8 mouse cellular contexts compared by ENCODE assay signal in the genomic region with DNA sequence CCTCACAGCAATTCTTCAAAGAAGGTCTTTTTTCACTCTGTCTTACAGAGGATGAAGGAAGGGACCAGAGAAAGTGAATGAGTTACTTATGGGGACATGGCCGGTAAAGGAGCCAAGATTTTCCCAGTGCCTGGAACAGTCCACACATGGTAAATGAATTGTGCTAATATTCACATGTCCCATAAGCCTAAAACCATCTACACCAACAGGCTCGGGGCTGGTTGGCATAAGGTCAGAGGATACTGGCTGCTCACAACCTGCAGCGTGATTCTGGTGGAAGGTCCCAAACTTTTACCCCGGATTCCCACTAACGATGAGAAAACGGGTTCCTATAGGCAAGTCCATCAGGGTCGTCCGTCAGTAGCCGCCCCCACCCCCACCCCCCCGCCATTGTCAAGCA. TPM values are rescaled to one million over a fixed set of nuclear protein-coding genes. Genes with fewer than 3 reads are reported as not detected.
DNase-seq lines count a peak whose midpoint lies in the region; ATAC-seq and TF ChIP-seq lines count a peak whose summit lies in the region.

No protein-coding gene starts in this region.

- H3K27me3 ChIP-seq in kidney, postnatal 0 days (ENCODE audit: insufficient read depth, low read length) = no peaks in the 10 kb centered on the region
- H3K27me3 ChIP-seq in embryonic facial prominence, embryonic 15.5 days = no peaks in the 10 kb centered on the region
- no peaks in the 10 kb centered on the region for H3K27me3 ChIP-seq in hindbrain, postnatal 0 days (ENCODE audit: insufficient read depth, low read length)
- H3K27me3 ChIP-seq in midbrain, embryonic 16.5 days (ENCODE audit: control insufficient read depth, insufficient read depth, low read depth, low read length) = no peaks in the 10 kb centered on the region; the same call in 1 of the 2 replicates

- peak overlapping the region; percentile 73 for H3K4me3 ChIP-seq in kidney, postnatal 0 days (replicated peaks; ENCODE audit: low read depth, low read length)
- peak overlapping the region; percentile 76 for H3K4me3 ChIP-seq in embryonic facial prominence, embryonic 15.5 days (replicated peaks)
- peak overlapping the region; percentile 79 for H3K4me3 ChIP-seq in hindbrain, postnatal 0 days (ENCODE audit: low read length)
- peak overlapping the region; percentile 91 for H3K4me3 ChIP-seq in midbrain, embryonic 16.5 days (ENCODE audit: low read depth, low read length)

- no peaks in the 10 kb centered on the region for H3K4me1 ChIP-seq in kidney, postnatal 0 days (replicated peaks; ENCODE audit: insufficient read depth, low read length)
- H3K4me1 ChIP-seq in embryonic facial prominence, embryonic 15.5 days = peaks cover 21% of the 10 kb centered on the region
- peaks cover 13% of the 10 kb centered on the region; the same call in 1 of the 2 replicates for H3K4me1 ChIP-seq in hindbrain, postnatal 0 days (ENCODE audit: insufficient read depth, low read length)
- peaks cover 20% of the 10 kb centered on the region for H3K4me1 ChIP-seq in midbrain, embryonic 16.5 days (ENCODE audit: control insufficient read depth, insufficient read depth, low read length)

- no peaks in the 10 kb centered on the region for H3K36me3 ChIP-seq in kidney, postnatal 0 days (ENCODE audit: insufficient read depth, low read length)
- no peaks in the 10 kb centered on the region for H3K36me3 ChIP-seq in embryonic facial prominence, embryonic 15.5 days
- H3K36me3 ChIP-seq in hindbrain, postnatal 0 days (ENCODE audit: insufficient read depth, low read length) = 0 out of 2 replicates have a peak, but pooled peaks cover 3% of the 10 kb centered on the region
- H3K36me3 ChIP-seq in midbrain, embryonic 16.5 days (ENCODE audit: control insufficient read depth, insufficient read depth, low read length) = no peaks in the 10 kb centered on the region; the same call in 1 of the 2 replicates

- H3K9ac ChIP-seq in kidney, postnatal 0 days (ENCODE audit: low read depth, low read length) = peak overlapping the region; percentile 71
- H3K9ac ChIP-seq in embryonic facial prominence, embryonic 15.5 days = peak overlapping the region; percentile 68
- peak overlapping the region; percentile 81 for H3K9ac ChIP-seq in hindbrain, postnatal 0 days (replicated peaks; ENCODE audit: low read length)
- H3K9ac ChIP-seq in midbrain, embryonic 16.5 days (ENCODE audit: low read depth, low read length) = peak overlapping the region; percentile 95

- 12% methylated on average over 10 of the region's 10 CpGs for WGBS in kidney, postnatal 0 days
- 10% methylated on average over 10 of the region's 10 CpGs for WGBS in embryonic facial prominence, embryonic 15.5 days
- WGBS in hindbrain, postnatal 0 days = 7% methylated on average over 10 of the region's 10 CpGs
- WGBS in midbrain, embryonic 16.5 days = 7% methylated on average over 10 of the region's 10 CpGs

- no peak for DNase-seq in kidney, postnatal 0 days (ENCODE audit: low spot score)
- DNase-seq in kidney, adult 9 months = no peak
- DNase-seq in hindbrain, postnatal 0 days (ENCODE audit: low spot score) = no peak
- DNase-seq in right cerebral cortex, postnatal 14 days = no peak
- DNase-seq in gastrocnemius, adult 8-10 months (ENCODE audit: low spot score in 2 of 2) = no peak
- no peak for DNase-seq in frontal cortex, postnatal 36 days (ENCODE audit: low spot score in 2 of 2)

- H3K9me3 ChIP-seq in kidney, postnatal 0 days (replicated peaks; ENCODE audit: low read length) = no peaks in the 10 kb centered on the region
- no peaks in the 10 kb centered on the region for H3K9me3 ChIP-seq in embryonic facial prominence, embryonic 15.5 days (replicated peaks)
- no peaks in the 10 kb centered on the region for H3K9me3 ChIP-seq in hindbrain, postnatal 0 days (ENCODE audit: low read length)
- H3K9me3 ChIP-seq in midbrain, embryonic 16.5 days (replicated peaks; ENCODE audit: control insufficient read depth, low read length, poor library complexity, severe bottlenecking) = no peaks in the 10 kb centered on the region

- ATAC-seq in kidney, postnatal 0 days (replicated peaks; ENCODE audit: low FRiP score, low read depth) = no peak
- ATAC-seq in embryonic facial prominence, embryonic 15.5 days (ENCODE audit: insufficient number of reproducible peaks, low FRiP score, low TSS enrichment, low read depth) = no peak
- ATAC-seq in hindbrain, postnatal 0 days = 0 out of 2 replicates have a peak, but pooled peaks have one; percentile 1
- ATAC-seq in midbrain, embryonic 16.5 days = peak; percentile 27; the same call in 1 of the 2 replicates

- no peak overlapping the region for H3K27ac ChIP-seq in kidney, postnatal 0 days
- H3K27ac ChIP-seq in embryonic facial prominence, embryonic 15.5 days (replicated peaks) = no peak overlapping the region
- no peak overlapping the region for H3K27ac ChIP-seq in hindbrain, postnatal 0 days
- H3K27ac ChIP-seq in midbrain, embryonic 16.5 days (ENCODE audit: low read length) = no peak overlapping the region

- H3K4me2 ChIP-seq in kidney, postnatal 0 days (ENCODE audit: low read length) = peak overlapping the region; percentile 97
- H3K4me2 ChIP-seq in embryonic facial prominence, embryonic 15.5 days (replicated peaks) = peak overlapping the region; percentile 96
- peak overlapping the region; percentile 83 for H3K4me2 ChIP-seq in hindbrain, postnatal 0 days (ENCODE audit: low read depth, low read length)
- peak overlapping the region; percentile 84 for H3K4me2 ChIP-seq in midbrain, embryonic 16.5 days (ENCODE audit: low read length)

- TF ChIP-seq CTCF in kidney, postnatal 0 days (IDR thresholded peaks at IDR 0.05; ENCODE audit: low read depth) = no peak
- TF ChIP-seq CTCF in hindbrain, postnatal 0 days (IDR thresholded peaks at IDR 0.05; ENCODE audit: low read depth) = no peak

RNA-seq across cellular contexts. Expression of a gene that starts 1.8 kb away (rescaled TPM):
- 12.6 and 13.0 TPM in 2 replicates for polyA plus RNA-seq in kidney, postnatal 0 days (2015; fragmentation: Nextera tagmentation; extraction: Ambion mirVana)
- 18.4 and 21.2 TPM in 2 replicates for polyA plus RNA-seq in embryonic facial prominence, embryonic 15.5 days (2015; fragmentation: Nextera tagmentation; extraction: Ambion mirVana)
- 106 and 264 TPM in 2 replicates for total RNA-seq in hindbrain, postnatal 0 days (2014; rRNA removed)
- 33.0 and 33.2 TPM in 2 replicates for polyA plus RNA-seq in hindbrain, postnatal 0 days (2015; fragmentation: Nextera tagmentation; extraction: Ambion mirVana)
- polyA plus RNA-seq in midbrain, embryonic 16.5 days (2015; fragmentation: Nextera tagmentation; extraction: Ambion mirVana) = 40.2 and 42.0 TPM in 2 replicates
- total RNA-seq in gastrocnemius, adult 8-10 months (2022) = 10 to 100 TPM; 14.1 to 17.8 (median 16.4) TPM

RNA-seq across cellular contexts. Expression of a gene that starts 44.3 kb away (rescaled TPM):
- polyA plus RNA-seq in kidney, postnatal 0 days (2015; fragmentation: Nextera tagmentation; extraction: Ambion mirVana) = 0.37 and 0.50 TPM in 2 replicates
- polyA plus RNA-seq in embryonic facial prominence, embryonic 15.5 days (2015; fragmentation: Nextera tagmentation; extraction: Ambion mirVana) = 4.1 and 4.7 TPM in 2 replicates
- 5.8 and 7.5 TPM in 2 replicates for total RNA-seq in hindbrain, postnatal 0 days (2014; rRNA removed)
- 2.1 TPM in 2 replicates for polyA plus RNA-seq in hindbrain, postnatal 0 days (2015; fragmentation: Nextera tagmentation; extraction: Ambion mirVana)
- 1.5 and 2.6 TPM in 2 replicates for polyA plus RNA-seq in midbrain, embryonic 16.5 days (2015; fragmentation: Nextera tagmentation; extraction: Ambion mirVana)
- total RNA-seq in gastrocnemius, adult 8-10 months (2022) = under 1 TPM; 0.31 to 0.94 (median 0.60) TPM

Comparison
In these comparisons a context has a peak if more than half of its experiments do, and no peak if none do; other contexts are left out.
1. ATAC-seq: peak in hindbrain, postnatal 0 days (single experiment) and midbrain, embryonic 16.5 days (single experiment); none in kidney, postnatal 0 days (single experiment) and embryonic facial prominence, embryonic 15.5 days (single experiment).
2. Peak in every context shown above with its lines, with median percentiles within 50 percentile points of each other: H3K4me2 ChIP-seq, H3K4me3 ChIP-seq and H3K9ac ChIP-seq.